Mouse (Mus musculus) kidney, postnatal 4 days (tissue): ENCODE results near the gene Msn.

Experiments
- DNase-seq, 2 experiments: peaks; one replicate each; pipeline ENCODE4 v3.0.0; 2021; ENCODE audit warnings: mixed read lengths in 2 of 2

Gene Msn

GRCm38 (mm10) chrX:96095509-96096499 lies at the start of gene Msn:
TSS of gene Msn (plus strand) at chrX:96096042.
- DNase-seq = peak; percentile 69 to 80

GRCm38 (mm10) chrX:96052798-96053197 lies 43.0 kb upstream of the Msn start:
- peak in 1 of 2 experiments; percentile 4 for DNase-seq

GRCm38 (mm10) chrX:96077747-96078146 lies 18.1 kb upstream of the Msn start:
- DNase-seq = no peak

DNA sequence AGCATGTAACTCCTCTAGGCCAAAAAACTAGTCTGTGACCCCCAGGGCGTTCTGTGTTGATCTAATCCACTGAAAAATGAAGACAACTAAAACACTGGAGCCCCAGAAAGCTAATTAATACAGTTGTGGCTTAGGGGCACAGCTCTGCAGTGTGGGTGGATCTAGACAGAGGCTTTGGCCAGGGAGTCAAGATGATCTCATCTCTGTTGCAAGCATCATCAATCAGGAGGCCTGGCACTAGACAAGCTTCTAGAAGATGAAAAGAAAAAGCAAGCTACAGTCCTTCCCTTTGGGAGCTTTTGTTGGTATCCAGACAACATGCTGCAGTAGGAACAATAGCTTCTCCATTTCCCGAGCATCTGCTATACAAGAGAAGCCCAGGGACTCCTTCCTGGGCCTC lies 9.6 kb upstream of the Msn start:
- no peak for DNase-seq

DNA sequence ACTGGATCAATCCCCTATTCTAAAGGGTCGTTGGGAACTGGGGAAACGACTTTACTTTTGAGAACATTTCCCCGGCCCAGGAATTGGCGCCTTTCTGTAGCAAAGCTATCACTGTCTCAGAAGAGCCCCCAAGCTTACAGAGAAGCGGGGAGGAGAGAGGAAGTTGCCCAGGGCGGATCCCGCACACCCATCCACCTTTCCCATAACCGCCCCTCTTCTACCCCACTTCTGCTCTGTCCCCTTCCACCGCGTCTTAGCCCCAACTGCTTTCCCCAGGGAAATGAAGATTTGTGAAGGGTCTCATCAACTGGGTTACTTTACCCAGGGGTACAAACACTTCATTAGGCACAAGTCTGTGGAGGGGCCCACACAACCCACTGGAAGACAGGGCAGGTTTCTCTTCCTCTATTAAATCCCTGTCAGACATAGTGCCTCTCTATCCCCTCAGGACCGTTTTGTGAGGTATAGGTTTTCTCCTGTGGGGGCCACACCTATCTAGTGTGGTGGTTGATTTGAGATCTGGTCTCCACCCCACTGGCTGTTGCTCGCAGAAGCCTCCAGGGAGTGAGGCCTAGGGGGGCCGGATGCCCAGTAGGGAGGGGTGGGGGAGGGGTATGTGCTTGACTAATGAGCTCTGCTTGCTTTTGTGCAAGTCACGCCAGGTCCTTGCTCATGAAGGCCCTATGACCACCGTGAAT lies 820 bp downstream of the Msn start:
- DNase-seq = peak; percentile 52 to 65

GRCm38 (mm10) chrX:96097491-96097970 lies 1.7 kb downstream of the Msn start:
- DNase-seq = no peak

DNA sequence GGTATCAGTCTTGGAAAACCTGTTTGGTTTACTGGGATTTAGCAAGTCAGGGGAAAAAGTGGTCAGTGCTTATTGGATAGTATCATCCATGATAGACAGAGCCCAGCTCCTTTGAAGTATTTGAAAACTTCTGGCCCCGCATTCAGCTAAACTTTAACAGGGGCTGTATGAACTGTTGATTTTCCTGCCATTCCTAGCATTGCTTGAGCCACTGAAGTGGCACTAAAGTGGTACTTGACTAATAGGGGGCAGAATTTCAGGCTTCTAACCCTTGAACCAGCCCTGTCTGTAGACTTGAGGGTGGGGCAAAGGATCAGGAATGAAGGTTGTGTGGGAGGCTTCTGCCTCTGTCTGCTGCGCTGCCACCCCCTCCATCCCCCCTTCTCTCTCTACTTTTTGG lies 3.2 kb downstream of the Msn start:
- DNase-seq = peak; percentile 3 to 16

- DNase-seq = peak; percentile 12 to 48
Observed at GRCm38 (mm10) chrX:96107427-96108291, 11.8 kb downstream of the Msn start.

GRCm38 (mm10) chrX:96113106-96113634 lies 17.3 kb downstream of the Msn start:
- DNase-seq = no peak

GRCm38 (mm10) chrX:96115501-96115900 lies 19.7 kb downstream of the Msn start:
- DNase-seq = no peak

DNA sequence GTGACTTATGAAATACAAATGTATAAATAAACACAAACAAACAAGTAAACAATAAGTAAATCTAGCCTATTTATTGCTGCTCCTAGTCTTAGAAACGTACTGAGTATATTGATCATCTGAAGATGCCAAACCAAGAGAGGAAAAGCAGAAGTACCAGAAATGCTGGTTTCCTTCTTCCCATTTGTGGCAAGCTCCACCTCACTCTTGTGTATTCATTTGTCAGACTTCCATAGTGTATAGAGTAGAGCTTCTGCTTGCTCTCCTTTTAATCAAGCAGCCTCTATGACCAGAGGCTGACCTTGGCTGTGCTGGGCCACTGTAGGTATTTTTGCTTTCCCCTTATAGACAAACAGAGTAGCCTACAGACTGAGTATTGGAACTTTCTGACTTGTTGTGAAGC lies 21.5 kb downstream of the Msn start:
- no peak for DNase-seq

GRCm38 (mm10) chrX:96119997-96120396 lies 24.2 kb downstream of the Msn start:
- no peak for DNase-seq

- no peak for DNase-seq
Observed at GRCm38 (mm10) chrX:96121912-96122311, 26.1 kb downstream of the Msn start.

GRCm38 (mm10) chrX:96126803-96127202 lies 31.0 kb downstream of the Msn start:
- no peak for DNase-seq

GRCm38 (mm10) chrX:96130139-96130538 lies 34.3 kb downstream of the Msn start:
- peak; percentile 49 to 62 for DNase-seq

DNA sequence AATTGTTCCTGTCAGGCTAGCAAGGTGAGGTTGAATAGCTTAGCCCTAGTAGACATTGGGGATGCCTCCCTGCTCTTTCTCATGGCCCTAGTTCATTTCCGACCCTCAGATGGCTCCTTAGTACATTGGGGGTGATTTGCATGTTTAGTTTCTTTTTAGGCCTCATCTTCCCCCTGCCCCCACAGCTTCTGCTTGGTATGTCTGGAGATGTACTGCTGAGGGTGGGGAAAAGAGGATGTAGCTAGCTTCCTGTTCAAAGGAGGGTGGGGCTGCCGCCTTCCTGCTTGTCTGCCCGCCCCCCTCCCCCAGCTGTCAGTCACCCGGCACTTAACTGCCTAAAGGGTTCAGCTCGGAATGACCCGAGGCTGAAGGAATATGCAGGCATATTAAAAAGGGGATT lies 34.8 kb downstream of the Msn start:
- peak; percentile 5 to 36 for DNase-seq

GRCm38 (mm10) chrX:96133260-96133659 lies 37.4 kb downstream of the Msn start:
- peak; percentile 11 to 39 for DNase-seq

GRCm38 (mm10) chrX:96134243-96134661 lies 38.4 kb downstream of the Msn start:
- DNase-seq = no peak

DNA sequence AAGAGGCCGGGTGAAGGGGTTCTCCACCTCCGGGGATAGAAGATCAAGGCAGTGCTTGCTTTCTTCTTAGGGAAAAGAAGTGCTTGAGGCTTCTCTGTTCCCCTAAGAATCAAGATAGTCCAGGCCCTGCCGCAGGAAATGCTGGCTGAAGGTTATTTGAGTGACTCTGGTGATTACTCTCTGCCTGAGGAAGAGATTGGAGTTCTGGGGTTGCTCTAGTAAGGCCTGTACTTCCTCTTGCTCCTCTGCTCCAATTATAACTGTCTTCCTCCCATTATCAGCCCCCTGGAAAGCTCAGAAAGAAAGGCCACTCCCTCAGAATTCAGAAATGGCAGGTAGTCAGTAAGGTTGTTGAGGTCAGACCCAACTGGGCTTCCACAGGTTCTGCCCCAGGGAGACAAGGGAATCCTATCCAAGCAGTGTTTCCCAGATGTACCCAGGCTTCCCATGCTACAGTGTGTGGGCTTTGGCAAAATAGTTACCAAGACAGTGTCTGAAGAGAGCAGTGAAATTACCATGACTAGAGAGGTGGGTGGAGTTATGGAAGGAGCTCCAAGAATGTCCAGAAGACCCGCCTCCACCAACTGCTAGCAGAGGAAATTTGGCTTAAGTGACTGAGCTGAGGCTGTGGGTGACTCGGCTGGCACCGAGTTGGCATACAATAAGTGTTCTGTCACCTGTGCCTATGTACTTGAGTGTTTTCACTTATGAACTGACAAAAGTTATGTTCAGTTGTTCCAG lies 39.2 kb downstream of the Msn start:
- peak in 1 of 2 experiments; percentile 6 for DNase-seq

- DNase-seq = no peak
Observed at GRCm38 (mm10) chrX:96135581-96135980, 39.7 kb downstream of the Msn start.

DNA sequence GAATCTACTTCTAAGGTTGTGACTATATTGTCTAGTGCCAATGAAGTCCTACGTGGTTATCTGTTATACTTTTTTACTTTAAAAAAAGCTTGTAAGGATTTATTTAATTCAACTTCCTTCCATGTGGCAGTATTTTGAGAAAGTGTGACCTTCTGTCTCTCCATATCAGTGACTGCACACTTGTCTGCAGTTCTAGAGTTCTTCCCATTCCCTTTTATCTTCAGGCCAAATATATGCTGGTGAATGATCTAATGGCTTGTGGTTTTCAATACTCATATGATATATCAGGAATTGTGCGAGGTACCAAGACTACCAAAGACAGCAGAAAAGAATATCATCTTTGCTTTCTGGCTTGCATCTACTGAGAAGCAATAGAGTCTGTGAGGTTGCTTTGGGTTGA lies 43.4 kb downstream of the Msn start:
- no peak for DNase-seq
